Mouse (Mus musculus): ENCODE results near the gene Srsf9. TPM values are rescaled to one million over a fixed set of nuclear protein-coding genes. Genes with fewer than 3 reads are reported as not detected.

The Srsf9 gene
- total RNA-seq, 2 experiments from 2014 or later, result 26.8 to 45.7 TPM

DNA sequence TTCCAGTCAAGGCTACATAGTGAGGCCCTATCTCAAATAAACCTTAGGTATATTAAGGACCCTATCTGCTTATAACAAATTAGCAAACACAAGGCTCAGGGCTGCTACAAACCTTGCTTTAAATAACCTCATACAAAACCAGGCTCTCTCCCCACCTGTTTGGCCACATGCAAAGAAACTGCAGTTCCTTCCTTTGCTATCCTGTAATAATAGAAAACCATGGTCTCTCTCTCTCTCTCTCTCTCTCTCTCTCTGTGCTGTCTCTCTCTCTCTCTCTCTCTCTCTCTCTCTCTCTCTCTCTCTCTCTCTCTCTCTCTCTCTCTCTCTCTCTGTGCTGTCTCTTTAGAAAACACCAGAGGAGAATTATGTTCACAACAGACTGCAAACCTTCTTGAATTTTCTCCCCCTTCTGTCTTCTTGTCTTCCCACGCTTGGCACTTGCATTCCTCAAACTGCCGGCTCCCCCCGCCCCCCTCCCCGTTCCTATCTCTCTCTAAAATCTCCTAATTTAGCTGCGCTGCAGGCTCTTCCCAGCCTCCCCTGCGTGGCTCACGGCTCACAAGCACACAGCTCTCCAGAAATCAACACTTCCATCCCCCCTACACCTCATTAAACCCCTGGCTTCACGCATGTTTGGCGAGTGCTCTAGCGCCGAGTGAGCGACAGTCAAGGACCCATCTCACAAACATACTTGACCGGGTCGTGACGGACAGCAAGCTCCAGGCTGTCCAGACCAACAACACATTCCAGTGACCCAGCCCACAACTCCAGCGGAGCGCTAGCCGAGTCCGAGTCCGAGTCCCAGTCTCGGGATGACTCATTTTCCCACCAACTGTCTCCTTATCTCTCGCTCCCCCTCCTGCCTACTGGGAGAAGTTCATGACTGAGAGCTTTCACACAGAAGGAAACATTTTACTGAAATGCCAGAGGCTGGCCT lies 7.7 kb upstream of the Srsf9 start:
- ATAC-seq (replicated peaks; ENCODE audit: low FRiP score, poor library complexity, severe bottlenecking), result peak; percentile 93

DNA sequence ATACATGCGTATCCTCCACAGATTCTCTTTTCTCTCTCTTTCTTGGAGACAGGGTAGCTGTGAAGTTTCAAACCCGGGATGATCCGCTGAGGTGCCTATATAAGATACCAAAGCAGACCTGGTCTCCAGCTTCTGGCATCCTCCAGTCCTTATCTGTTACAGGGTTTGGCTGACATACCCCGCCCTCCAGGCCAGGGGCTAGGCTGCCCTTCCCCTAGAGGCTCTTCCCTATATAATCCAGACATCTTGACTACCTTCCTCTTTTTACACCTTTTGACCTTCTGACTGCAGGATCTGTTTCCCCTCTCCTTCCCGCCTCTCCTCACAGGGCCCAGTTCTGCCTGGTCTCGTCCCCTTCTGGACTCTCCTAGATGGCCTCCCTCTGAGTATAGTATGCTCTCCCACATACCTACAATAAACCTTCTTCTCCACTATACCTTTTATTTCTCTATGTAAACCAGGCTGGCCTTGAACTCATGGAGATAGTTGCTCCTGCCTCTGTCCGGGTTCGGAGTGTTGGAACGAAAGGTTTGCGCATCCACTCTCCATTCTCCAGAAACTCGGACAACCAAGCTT lies 633 bp upstream of the Srsf9 start:
- peak; percentile 81 for ATAC-seq (replicated peaks; ENCODE audit: low FRiP score, poor library complexity, severe bottlenecking)

DNA sequence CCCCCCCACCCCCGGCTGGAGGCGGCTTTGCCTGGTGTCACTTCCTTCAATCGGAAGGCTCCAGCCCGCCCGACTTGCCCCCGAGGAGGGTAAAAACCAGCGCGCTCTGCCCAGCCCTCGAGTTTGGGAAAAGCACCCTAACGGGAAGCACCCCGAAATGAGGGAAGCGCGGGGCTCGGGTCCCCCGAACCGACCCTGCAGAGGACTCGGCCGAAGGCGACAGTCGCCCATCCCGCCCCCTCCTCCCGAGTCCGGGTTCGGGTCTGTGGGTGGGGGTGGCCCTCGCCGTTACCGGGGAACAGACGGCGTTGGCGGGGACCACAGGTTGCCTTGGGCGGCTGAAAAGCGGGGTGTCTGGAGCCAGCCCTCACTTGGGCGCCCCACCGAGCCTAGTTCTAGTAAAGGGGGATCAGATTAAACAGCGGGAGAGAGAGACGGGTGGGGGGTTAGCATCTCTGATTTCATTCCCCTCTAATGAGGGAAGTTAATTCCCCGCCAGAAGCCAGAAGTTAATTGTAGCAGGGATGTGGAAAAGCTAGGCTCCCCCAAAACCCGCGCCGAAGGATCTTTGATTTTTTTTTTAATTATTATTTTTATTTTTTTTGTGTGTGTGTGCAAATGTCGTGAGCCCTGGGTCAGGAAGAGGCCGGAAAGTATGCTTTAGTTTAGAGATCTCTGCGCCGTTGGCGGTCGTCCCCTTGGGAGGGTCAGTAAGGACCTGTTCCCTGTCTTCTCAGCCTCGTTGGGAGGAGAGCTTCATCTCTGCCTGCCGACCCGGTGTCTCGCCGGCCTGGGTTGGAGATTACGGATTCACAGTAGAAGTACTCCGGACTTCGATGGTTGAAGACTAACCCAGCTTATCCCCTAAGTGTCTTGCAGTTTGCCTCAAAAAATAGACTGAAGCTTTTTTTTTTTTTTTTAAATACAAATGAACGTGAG lies 902 bp downstream of the Srsf9 start:
- ATAC-seq (replicated peaks; ENCODE audit: low FRiP score, poor library complexity, severe bottlenecking), result 0 out of 2 replicates have a peak, but pooled peaks have one; percentile 36

DNA sequence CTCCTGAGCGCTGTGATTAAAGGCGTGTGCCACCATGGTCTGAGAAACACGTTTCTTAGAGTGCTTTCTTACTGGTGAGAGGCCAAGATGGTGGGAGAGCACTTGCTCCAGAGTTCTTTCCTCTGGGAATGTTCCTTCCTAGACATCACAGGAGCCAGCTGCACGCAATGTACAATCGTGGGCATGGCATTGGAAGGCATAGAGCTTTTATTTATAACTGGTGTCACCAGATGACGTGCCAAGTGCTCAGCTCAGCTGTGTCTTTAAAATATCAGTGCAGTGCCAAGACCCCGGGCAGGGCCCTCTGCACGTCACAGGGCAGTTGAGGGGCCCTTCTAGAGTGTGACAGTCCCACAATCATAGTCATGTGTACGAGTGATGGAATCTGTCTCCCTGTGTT lies 4.0 kb downstream of the Srsf9 start:
- no peak for ATAC-seq (replicated peaks; ENCODE audit: low FRiP score, poor library complexity, severe bottlenecking)

DNA sequence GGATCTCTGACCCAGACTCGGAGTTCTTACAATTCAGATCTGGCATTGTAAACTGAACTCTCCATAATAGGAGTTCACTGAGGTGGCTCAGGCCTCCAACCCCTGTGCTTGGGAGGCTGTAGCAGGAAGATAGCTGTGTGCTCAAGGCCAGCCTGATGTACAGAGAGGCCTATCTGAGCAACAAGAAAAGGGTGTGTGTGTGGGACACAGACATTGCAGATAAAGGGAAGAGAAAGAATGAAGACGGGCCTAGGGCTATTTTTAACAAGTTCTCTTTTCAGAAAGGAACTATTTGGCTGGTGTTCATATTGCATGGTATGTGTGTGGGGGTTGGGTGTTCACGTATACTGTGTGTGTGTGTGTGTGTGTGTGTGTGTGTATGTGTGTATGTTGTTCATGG lies 6.6 kb downstream of the Srsf9 start:
- ATAC-seq (replicated peaks; ENCODE audit: low FRiP score, poor library complexity, severe bottlenecking), result peak; percentile 96

DNA sequence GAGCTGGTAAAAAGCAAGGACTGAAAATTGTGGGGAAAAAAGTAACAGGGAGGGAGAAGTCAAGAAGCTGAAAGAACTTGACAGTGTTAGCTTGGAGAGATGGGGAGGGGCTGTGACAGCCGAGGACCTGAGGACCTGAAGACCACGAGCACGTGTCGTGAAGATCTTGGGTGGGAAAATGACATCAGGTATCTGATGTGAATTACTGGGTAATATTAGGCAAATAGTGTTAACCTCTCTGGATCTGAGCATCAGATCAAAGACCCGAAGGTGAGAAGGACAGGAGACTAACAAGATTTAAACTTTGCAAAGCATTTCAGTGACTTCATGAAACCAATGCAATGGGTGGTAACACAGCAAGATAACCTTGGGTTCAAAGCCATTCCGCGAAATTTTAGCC lies 13.0 kb downstream of the Srsf9 start:
- ATAC-seq (replicated peaks; ENCODE audit: low FRiP score, poor library complexity, severe bottlenecking), result no peak

DNA sequence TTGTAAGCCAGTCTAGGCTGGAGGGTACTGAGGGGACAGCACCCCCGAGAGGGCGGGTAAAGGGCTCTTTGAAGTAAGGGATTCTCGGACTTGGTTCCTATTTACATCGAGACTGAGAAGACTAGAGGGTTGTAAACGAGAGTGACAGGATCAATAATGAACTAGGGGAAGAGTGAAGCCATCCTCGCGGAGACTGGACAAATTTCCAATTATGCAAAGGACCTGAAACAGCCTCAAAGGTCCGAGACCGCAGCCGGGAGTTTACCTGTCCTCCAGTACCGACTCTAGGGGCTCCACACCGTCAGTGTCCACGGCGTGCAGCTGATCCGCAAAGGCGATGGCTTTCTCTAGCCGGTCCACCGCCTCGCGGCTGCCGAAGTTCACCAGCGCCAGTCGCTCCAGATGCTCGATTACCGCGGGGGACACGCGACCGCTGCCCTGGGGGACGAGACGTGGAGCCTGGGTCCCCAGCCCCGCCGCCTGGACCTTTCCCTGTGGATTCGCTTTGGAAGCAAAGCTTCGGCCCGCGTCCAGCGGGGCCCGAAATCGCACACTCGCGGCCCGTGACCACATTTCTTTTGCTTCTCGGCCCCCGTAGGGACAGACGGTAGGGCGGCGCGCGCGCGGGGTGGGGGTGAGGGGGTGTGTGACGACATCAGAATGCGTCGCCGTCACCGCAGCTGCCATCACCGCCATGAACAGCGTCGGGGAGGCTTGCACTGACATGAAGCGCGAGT lies 13.8 kb downstream of the Srsf9 start, which contains the start of the genes Gatc and Triap1:
TSS of gene Gatc (minus strand) at position 602 of the 737 bp plus-strand sequence.
TSS of gene Triap1 (plus strand) at position 649 of the 737 bp plus-strand sequence.
- peak; percentile 92 for ATAC-seq (replicated peaks; ENCODE audit: low FRiP score, poor library complexity, severe bottlenecking)

DNA sequence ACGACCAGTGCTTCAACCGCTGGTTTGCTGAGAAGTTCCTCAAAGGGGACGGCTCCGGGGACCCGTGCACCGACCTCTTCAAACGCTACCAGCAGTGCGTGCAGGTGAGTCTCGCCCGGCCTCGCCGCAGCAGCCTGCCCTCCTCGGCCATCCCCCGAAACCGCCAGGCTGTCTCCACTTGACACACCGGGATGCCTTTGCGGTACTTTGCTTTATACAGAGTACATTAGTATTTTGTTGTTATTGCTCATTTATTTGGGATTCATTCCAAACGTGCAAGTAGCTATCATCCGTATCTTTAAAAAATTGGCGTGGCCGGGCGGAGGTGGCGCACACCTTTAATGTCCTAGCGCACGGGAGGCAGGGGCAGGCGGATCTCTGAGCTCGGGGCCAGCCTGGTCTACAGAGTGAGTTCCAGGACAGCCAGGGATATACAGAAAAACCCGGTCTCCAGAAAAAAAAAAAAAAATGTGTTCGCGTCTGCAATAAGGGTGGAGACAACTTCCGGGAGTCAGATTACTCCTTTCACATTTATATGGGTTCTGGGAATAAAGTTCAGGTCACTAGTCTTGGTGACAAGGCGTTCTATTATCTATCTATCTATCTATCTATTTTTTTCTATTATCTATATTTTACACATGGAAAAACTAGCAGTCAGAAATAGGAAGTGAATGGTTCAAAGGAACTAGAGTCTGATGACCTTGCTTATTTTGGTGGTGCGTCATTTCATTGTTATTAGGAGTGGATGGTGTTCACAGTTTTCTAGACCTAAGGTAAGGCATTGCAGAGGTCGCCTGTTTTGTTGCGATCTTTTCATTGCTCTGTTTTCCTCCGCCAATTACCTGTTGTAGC lies 14.6 kb downstream of the Srsf9 start:
- ATAC-seq (replicated peaks; ENCODE audit: low FRiP score, poor library complexity, severe bottlenecking), result peak; percentile 64

DNA sequence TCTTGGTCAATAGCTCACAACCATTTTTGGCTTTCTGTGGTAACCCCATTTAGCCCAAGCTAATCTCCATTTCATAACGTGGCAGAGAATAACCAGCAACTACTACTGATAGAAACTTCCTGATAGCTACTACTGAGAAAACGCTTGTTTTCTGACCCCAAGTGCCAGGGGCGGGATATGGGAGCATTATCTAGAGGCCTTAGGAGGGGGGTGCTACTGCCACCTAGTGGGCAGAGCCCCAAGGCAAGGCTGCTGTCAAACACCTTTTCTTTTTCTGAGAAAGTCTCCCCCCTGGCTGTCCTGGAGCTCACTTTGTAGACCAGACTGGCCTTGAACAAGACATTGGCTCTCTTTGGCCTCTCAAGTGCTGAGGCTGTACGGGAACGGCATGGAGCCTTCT lies 20.6 kb downstream of the Srsf9 start:
- peak; percentile 73 for ATAC-seq (replicated peaks; ENCODE audit: low FRiP score, poor library complexity, severe bottlenecking)

DNA sequence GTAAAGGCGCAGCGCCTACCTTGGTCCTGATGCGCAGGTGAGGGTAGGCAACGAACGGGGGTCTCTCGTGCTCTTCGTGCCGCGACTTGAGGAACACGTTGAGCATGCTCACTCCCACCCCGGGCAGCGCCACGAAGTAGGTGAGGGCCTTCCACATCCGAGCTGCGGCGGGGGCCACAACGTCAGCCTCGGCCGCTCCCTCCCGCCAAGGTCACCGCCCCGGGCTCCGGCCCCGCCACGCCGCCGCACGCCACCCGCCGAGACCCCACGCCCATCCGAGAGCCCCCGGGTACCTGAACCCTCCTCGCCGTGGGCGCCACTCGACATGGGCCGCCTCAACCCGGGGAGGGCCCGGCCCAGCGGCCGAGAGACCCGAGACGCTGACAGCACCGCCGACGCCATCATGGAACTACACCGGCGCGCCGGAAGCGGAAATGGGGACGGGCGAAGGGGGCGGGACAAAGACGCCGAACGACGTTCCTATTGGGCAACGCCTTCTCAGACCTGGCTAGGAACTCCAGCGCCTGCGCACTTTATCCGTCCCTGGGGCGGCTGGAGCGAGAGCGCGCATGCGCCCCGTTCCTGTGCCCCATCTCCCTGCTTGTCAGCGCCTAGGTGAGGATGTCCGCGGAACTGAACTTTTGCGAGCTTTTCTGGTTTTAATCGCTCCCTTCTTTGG lies 21.7 kb downstream of the Srsf9 start, which contains the start of gene Cox6a1:
TSS of gene Cox6a1 (minus strand) at position 436 of the 679 bp plus-strand sequence.
- ATAC-seq (replicated peaks; ENCODE audit: low FRiP score, poor library complexity, severe bottlenecking), result peak; percentile 91

DNA sequence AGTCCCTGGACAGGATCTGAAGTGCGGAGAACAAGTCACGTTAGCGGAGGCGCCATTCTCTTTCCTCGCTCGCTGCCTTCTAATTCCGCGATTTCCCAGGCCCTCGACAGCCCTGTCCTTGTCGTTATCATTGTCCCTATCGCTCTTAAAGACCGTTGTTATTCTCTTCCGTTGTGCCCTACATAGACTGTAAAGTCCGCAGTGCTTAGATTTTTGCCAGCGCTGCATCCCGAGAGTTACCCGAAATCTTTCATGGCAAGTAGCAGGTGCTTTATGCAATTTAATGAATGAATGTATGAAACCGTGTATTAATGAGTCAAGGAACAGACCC lies 22.2 kb downstream of the Srsf9 start:
- peak; percentile 55 for ATAC-seq (replicated peaks; ENCODE audit: low FRiP score, poor library complexity, severe bottlenecking)

DNA sequence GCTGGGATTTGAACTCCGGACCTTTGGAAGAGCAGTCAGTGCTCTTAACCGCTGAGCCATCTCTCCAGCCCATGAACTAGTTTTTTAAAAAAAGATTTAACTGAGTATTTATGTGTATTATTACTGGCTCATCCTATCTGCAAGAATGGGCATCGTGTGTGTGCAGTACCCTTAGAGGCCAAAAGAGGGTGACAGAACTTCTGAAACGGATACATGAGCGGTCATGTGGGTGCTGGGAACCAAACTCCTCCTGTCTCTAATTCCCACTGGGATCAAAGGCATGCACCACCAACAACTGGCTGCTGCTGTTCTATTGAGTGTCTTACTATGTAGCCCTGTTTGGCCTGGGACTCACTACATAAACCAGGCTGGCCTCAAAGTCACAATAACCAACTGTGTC lies 24.4 kb downstream of the Srsf9 start:
- ATAC-seq (replicated peaks; ENCODE audit: low FRiP score, poor library complexity, severe bottlenecking), result no peak

DNA sequence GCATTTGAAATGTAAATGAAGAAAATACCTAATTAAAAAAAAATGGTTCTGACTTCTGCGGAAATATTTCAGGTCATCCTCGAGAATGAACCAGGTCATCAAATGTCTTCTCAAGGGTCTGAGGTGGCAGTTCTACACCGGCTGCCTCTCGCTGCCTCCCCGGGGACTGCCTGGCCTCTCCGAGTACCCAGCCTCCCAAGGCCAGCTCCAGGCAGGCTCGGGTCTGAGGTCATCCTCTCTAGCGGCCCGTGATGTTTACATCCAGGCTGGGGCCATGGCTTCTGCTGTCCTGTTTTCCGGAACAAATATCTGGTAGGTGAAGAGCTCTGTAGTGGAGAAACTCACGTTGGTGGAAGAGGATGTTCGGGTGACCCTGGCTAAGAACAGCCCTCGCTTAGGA lies 28.1 kb downstream of the Srsf9 start:
- no peak for ATAC-seq (replicated peaks; ENCODE audit: low FRiP score, poor library complexity, severe bottlenecking)

DNA sequence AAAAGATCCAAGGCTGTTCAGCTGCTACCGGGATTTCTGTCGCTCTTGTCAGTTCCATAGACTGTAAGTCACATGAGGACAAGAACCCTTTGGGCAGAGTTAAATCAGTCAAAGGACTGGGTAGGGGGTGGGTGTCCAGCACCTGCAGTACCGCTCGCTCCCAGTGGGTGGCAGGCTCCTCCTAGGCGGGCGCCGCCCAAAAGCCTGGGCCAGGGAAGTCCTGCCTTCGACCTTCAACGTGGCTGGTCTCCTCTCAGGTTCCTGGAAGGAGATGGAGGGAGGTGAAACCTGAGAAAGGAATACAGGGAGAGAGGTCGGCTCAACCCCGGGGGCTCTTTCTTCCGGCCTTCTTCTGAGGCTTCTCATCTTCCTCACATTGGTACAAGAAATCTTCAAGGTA lies 31.9 kb downstream of the Srsf9 start:
- ATAC-seq (replicated peaks; ENCODE audit: low FRiP score, poor library complexity, severe bottlenecking), result peak; percentile 89

DNA sequence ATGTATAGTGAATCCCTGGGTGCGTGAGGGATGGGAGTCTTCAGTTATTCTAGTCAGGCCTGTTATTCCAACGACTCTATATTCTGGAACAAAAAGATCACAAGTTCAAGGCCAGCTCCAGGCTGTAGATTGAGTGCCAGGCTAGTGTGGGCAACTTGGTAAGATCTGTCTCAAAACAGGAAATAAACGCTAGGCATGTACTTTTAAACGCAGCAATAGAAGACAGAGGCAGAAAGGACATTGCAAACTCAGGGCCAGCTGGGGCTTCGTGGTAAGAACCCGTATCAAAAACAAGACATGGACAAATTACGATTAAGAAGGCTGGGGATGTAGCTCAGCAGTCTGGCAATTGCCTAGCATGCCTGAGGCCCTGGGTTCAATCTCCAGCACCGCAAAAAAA lies 32.5 kb downstream of the Srsf9 start:
- no peak for ATAC-seq (replicated peaks; ENCODE audit: low FRiP score, poor library complexity, severe bottlenecking)

DNA sequence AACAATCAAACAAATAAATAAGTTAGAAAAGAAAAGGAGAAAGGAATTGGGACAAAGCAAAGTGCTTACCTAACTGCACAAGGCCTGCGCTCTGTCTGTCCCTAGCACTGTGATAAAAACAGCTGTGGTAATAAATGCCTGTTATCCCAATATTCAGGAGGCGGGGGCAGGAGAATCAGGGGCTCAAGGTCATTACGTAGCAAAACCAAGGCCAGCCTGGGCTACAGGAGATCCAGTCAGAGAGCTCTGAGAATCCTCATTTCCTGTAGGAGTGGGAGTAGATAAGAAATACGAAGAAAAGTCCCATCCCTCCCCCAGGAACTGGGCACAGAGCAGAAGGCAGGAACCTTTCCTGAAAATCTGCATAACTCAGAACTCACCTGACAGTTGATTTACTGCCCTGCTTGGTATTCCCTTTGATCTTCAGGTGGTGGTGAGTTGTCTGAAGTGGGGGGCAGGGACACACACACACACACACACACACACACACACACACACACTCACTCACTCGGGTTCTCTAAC lies 32.9 kb downstream of the Srsf9 start:
- no peak for ATAC-seq (replicated peaks; ENCODE audit: low FRiP score, poor library complexity, severe bottlenecking)

DNA sequence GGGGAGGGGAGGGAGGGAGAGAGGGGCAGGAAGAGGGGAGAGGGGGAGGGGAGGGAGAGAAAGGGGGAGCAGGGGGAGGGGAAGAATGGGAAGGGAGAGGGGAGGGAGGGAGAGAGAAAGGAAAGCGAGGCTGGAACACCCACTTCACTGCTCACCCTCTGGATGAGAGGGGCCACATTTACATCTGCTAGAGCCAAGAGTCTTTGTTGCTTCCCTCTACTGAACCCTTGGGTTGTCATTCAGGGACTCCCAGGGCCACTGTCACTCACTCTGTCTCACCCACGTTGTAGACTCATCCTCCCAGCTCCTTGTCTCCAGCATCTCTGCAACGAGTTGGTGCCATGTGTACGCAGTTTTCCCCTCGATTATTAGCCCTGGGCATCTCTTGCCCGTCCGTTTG lies 35.2 kb downstream of the Srsf9 start:
- no peak for ATAC-seq (replicated peaks; ENCODE audit: low FRiP score, poor library complexity, severe bottlenecking)

All from erythroid progenitor cell, adult 5-6 weeks (primary cell).